Mouse (Mus musculus): ENCODE results near the gene C130073F10Rik. TPM values are rescaled to one million over a fixed set of nuclear protein-coding genes. Genes with fewer than 3 reads are reported as not detected.
"Not testable (repeated sequence)": the region's sequence is repeated elsewhere in the genome, so short reads cannot be mapped to it uniquely, and the experiment has no call there.

C130073F10Rik gene
- polyA plus RNA-seq, 1 experiment, result not detected

GRCm38 (mm10) chr4:101862289-101862688 is 31.3 kb downstream of the C130073F10Rik start:
- no peaks in the 10 kb centered on the region for H3K36me3 ChIP-seq (ENCODE audit: control insufficient read depth, insufficient read depth)

GRCm38 (mm10) chr4:101860873-101861272 is 32.7 kb downstream of the C130073F10Rik start:
- Histone ChIP-seq H3K4me2 (ENCODE audit: low read depth) (no peak overlapping the region), H3K36me3 (ENCODE audit: control insufficient read depth, insufficient read depth) (no peaks in the 10 kb centered on the region), H3K79me2 (ENCODE audit: control insufficient read depth, insufficient read depth) (no peaks in the 10 kb centered on the region), H3K27me3 (ENCODE audit: control insufficient read depth, insufficient read depth, insufficient read length) (no peaks in the 10 kb centered on the region), H3ac (ENCODE audit: control insufficient read depth, insufficient read length) (no peak overlapping the region), H3K4me3 (no peak overlapping the region)
- TF ChIP-seq POLR2A (IDR thresholded peaks at IDR 0.05; ENCODE audit: insufficient read length, low read depth), result no peak
- no peak for TF ChIP-seq TCF3 (IDR thresholded peaks at IDR 0.05; ENCODE audit: insufficient read length, low read depth)
- TF ChIP-seq TCF12 (IDR thresholded peaks at IDR 0.05; ENCODE audit: insufficient read depth, poor library complexity, severe bottlenecking), result no peak
- no peak for TF ChIP-seq MAX (IDR thresholded peaks at IDR 0.05; ENCODE audit: low read depth)
- no peak for TF ChIP-seq SRF (IDR thresholded peaks at IDR 0.05; ENCODE audit: control insufficient read depth, insufficient read length, low read depth)
- no peak for TF ChIP-seq POLR2AphosphoS2 (IDR thresholded peaks at IDR 0.05; ENCODE audit: insufficient read length, low read depth)

More at GRCm38 (mm10) chr4:101862289-101862688, 31.3 kb downstream of the C130073F10Rik start:
- Histone ChIP-seq H3K79me2 (ENCODE audit: control insufficient read depth, insufficient read depth) (no peaks in the 10 kb centered on the region), H3K4me2 (ENCODE audit: low read depth) (no peak overlapping the region), H3ac (ENCODE audit: control insufficient read depth, insufficient read length) (no peak overlapping the region), H3K27me3 (ENCODE audit: control insufficient read depth, insufficient read depth, insufficient read length) (no peaks in the 10 kb centered on the region), H3K4me3 (no peak overlapping the region)
- no peak for TF ChIP-seq MYOG (IDR thresholded peaks at IDR 0.05; ENCODE audit: control insufficient read depth in 1 of 3, insufficient read depth in 1 of 3, insufficient read length in 2 of 3, low read depth in 2 of 3)
- TF ChIP-seq TCF3 (IDR thresholded peaks at IDR 0.05; ENCODE audit: insufficient read length, low read depth), result no peak
- TF ChIP-seq E2F4 (IDR thresholded peaks at IDR 0.05; ENCODE audit: insufficient read depth), result no peak
- no peak for TF ChIP-seq TCF12 (IDR thresholded peaks at IDR 0.05; ENCODE audit: insufficient read depth, poor library complexity, severe bottlenecking)
- TF ChIP-seq POLR2AphosphoS2 (IDR thresholded peaks at IDR 0.05; ENCODE audit: insufficient read length, low read depth), result no peak
- no peak for TF ChIP-seq POLR2A (IDR thresholded peaks at IDR 0.05; ENCODE audit: insufficient read length, low read depth)
- TF ChIP-seq USF1 (IDR thresholded peaks at IDR 0.05; ENCODE audit: low read depth), result no peak
- TF ChIP-seq CEBPB (IDR thresholded peaks at IDR 0.05; ENCODE audit: insufficient read depth, poor library complexity, severe bottlenecking), result no peak
- no peak for TF ChIP-seq SRF (IDR thresholded peaks at IDR 0.05; ENCODE audit: control insufficient read depth, insufficient read length, low read depth)
- no peak for TF ChIP-seq MAX (IDR thresholded peaks at IDR 0.05; ENCODE audit: low read depth)
- TF ChIP-seq MYOD1 (IDR thresholded peaks at IDR 0.05; ENCODE audit: control insufficient read depth in 1 of 3, insufficient read length in 2 of 3, low read depth in 2 of 3), result no peak
- TF ChIP-seq REST (IDR thresholded peaks at IDR 0.05; ENCODE audit: insufficient read depth, insufficient read length), result no peak

- Histone ChIP-seq H3K79me2 (ENCODE audit: control insufficient read depth, insufficient read depth) (no peaks in the 10 kb centered on the region), H3ac (ENCODE audit: control insufficient read depth, insufficient read length) (no peak overlapping the region), H3K4me3 (no peak overlapping the region), H3K27me3 (ENCODE audit: control insufficient read depth, insufficient read depth, insufficient read length) (no peaks in the 10 kb centered on the region), H3K4me2 (ENCODE audit: low read depth) (no peak overlapping the region), H3K36me3 (ENCODE audit: control insufficient read depth, insufficient read depth) (no peaks in the 10 kb centered on the region)
- TF ChIP-seq TCF3 (IDR thresholded peaks at IDR 0.05; ENCODE audit: insufficient read length, low read depth) (no peak), E2F4 (IDR thresholded peaks at IDR 0.05; ENCODE audit: insufficient read depth) (no peak), USF1 (IDR thresholded peaks at IDR 0.05; ENCODE audit: low read depth) (no peak), MYOD1 (IDR thresholded peaks at IDR 0.05; ENCODE audit: control insufficient read depth in 1 of 3, insufficient read length in 2 of 3, low read depth in 2 of 3) (no peak), MAX (IDR thresholded peaks at IDR 0.05; ENCODE audit: low read depth) (no peak), SRF (IDR thresholded peaks at IDR 0.05; ENCODE audit: control insufficient read depth, insufficient read length, low read depth) (no peak), TCF12 (IDR thresholded peaks at IDR 0.05; ENCODE audit: insufficient read depth, poor library complexity, severe bottlenecking) (no peak), MYOG (IDR thresholded peaks at IDR 0.05; ENCODE audit: control insufficient read depth in 1 of 3, insufficient read depth in 1 of 3, insufficient read length in 2 of 3, low read depth in 2 of 3) (no peak), POLR2A (IDR thresholded peaks at IDR 0.05; ENCODE audit: insufficient read length, low read depth) (no peak), POLR2AphosphoS2 (IDR thresholded peaks at IDR 0.05; ENCODE audit: insufficient read length, low read depth) (no peak), REST (IDR thresholded peaks at IDR 0.05; ENCODE audit: insufficient read depth, insufficient read length) (no peak), CEBPB (IDR thresholded peaks at IDR 0.05; ENCODE audit: insufficient read depth, poor library complexity, severe bottlenecking) (no peak)
Observed at GRCm38 (mm10) chr4:101850908-101851307, 42.7 kb downstream of the C130073F10Rik start.

- H3K36me3 ChIP-seq (ENCODE audit: control insufficient read depth, insufficient read depth); H3K4me2 ChIP-seq (ENCODE audit: low read depth); H3K79me2 ChIP-seq (ENCODE audit: control insufficient read depth, insufficient read depth); H3K27me3 ChIP-seq (ENCODE audit: control insufficient read depth, insufficient read depth, insufficient read length); H3K4me3 ChIP-seq; H3ac ChIP-seq (ENCODE audit: control insufficient read depth, insufficient read length): not testable (repeated sequence)
Observed at GRCm38 (mm10) chr4:101843923-101844322, 49.7 kb downstream of the C130073F10Rik start, which contains the start of gene B020004J07Rik. B020004J07Rik (minus strand) TSS chr4:101844023.

Other genes starting within 250 kb of the C130073F10Rik start
- gene Leprot, start 246.1 kb downstream of the C130073F10Rik start, polyA plus RNA-seq (2012; fragmentation: generic; extraction: Trizol), result 43.1 TPM
- 0.25 TPM for gene Lepr, start 176.4 kb downstream of the C130073F10Rik start, polyA plus RNA-seq (2012; fragmentation: generic; extraction: Trizol)
- not detected for gene B020004J07Rik, start 49.8 kb downstream of the C130073F10Rik start, polyA plus RNA-seq (2012; fragmentation: generic; extraction: Trizol)
- not detected for gene Gm12800, start 15.3 kb upstream of the C130073F10Rik start, polyA plus RNA-seq (2012; fragmentation: generic; extraction: Trizol)
- gene Gm12794, start 46.6 kb upstream of the C130073F10Rik start, polyA plus RNA-seq (2012; fragmentation: generic; extraction: Trizol), result not detected
- gene Gm12790, start 87.3 kb upstream of the C130073F10Rik start, polyA plus RNA-seq (2012; fragmentation: generic; extraction: Trizol), result not detected
- gene Gm12789, start 92.8 kb upstream of the C130073F10Rik start, polyA plus RNA-seq (2012; fragmentation: generic; extraction: Trizol), result not detected
- 6.7 TPM for gene Pde4b, start 193.8 kb upstream of the C130073F10Rik start, polyA plus RNA-seq (2012; fragmentation: generic; extraction: Trizol)

All from myocyte (in vitro differentiated cells).